Mouse (Mus musculus): ENCODE data around the gene Nup93.

Nup93 gene

GRCm38 (mm10) chr8:94270309-94270708 lies 55.9 kb downstream of the Nup93 start:
- DNase-seq (ENCODE audit: low spot score): no peak

GRCm38 (mm10) chr8:94271102-94271501 lies 56.7 kb downstream of the Nup93 start:
- DNase-seq (ENCODE audit: low spot score): no peak

DNA sequence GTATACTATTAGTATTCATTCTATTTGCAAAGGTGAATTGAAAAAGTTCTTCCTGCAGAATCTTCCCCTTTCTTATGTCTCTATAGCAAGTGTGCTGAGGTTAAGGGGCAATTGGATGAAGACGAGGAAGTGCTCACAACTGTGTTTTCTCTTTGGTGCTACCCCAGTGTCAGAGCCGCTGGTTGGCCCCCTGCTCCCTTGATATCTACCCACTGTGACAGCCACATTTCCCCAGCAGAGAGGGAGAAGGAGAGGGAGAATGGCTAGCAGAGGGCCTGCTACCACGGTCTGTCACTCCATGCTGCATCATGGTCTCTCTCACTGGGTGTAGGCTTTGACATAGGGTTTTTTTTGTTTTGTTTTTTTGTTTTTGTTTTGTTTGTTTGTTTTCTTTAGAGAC lies 58.2 kb downstream of the Nup93 start:
- no peak for DNase-seq (ENCODE audit: low spot score)

- no peak for DNase-seq (ENCODE audit: low spot score)
Observed at GRCm38 (mm10) chr8:94273289-94273850, 59.0 kb downstream of the Nup93 start.

DNA sequence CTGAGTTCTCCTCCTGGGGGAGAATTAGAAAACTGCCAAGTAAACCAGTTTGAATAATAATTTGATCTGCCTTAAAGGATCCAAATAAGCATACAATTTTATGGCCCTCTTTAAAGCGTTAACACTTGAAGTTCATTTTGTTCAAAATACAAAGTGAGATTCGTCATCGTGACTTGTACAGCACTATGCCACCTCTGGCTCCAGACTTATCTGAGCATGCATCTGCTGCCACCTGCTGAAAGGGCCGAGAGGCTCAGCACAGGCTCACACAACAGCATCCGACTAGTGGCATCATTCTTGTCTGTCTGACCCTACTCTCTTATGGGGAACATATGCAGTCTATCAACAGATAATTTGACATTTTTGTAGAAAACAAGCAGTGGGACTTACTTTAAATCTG lies 59.7 kb downstream of the Nup93 start:
- DNase-seq (ENCODE audit: low spot score): no peak

- no peak for DNase-seq (ENCODE audit: low spot score)
Observed at GRCm38 (mm10) chr8:94278295-94278694, 63.9 kb downstream of the Nup93 start.

DNA sequence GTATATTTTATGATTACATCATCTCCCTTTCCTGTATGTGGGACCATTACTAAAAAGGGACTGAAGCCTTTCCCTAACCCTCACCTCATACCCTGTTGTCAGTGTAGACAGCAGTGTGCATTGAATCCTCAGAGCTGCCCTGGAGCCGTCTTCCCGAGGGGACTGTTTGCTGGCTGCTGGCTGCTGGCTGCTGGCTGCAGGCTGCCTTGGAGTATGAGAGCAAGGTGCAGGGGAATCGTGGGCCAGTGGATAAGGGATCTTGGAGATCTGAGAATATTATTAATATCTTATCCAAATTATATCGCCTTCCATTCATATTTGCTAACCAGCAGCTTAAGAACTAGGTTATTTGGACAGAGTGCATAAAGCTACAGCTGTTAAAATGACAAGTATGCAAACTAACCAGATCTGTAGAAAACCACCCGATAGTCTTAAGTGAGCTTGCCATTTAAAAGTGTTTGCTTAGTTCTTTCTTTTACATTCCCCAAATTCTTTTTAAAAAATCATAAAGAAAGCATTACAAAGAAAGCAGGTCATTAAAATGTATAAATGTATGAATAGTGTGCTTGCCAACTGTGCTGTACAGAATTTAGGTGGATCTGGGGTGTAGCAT lies 65.7 kb downstream of the Nup93 start:
- no peak for DNase-seq (ENCODE audit: low spot score)

GRCm38 (mm10) chr8:94282453-94282985 lies 68.2 kb downstream of the Nup93 start:
- no peak for DNase-seq (ENCODE audit: low spot score)

DNA sequence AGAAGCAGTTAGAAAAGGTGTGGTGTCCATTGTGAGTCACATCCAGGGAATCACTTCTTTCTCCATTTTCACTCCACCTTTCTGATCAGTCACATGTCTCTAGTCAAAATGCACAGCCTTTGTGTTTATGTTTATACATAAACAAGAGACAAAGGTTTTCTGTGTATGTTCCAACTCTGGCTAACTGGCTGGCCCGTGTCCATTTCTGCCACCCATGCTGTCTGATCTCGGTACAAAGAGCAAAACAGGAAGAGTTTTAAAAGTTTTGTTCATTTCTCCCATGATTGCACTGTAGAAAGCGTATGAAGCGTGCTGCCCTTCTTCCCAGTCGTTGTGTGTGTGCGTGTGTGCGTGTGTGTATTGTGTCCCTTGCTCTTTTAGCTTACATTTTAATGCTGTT lies 69.8 kb downstream of the Nup93 start:
- DNase-seq (ENCODE audit: low spot score): no peak

DNA sequence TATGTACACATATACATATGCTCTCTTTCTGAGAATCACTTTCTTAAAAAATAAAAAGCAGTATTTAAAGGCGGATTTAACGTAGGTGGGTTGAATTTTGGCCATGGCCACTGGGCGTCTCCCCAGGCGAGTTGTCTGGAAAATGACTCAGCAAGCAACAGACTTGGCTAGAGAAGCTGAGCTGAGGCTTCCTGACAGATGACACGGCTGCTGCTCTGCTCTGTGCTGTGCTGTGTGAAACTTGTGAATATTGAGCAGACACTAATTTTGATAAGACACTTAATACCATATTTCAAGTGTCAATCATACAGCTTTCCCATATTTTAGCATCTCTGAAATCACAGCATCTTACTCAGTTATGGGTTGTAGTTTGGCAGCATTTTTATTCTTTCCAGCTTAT lies 76.2 kb downstream of the Nup93 start:
- DNase-seq (ENCODE audit: low spot score): no peak

DNA sequence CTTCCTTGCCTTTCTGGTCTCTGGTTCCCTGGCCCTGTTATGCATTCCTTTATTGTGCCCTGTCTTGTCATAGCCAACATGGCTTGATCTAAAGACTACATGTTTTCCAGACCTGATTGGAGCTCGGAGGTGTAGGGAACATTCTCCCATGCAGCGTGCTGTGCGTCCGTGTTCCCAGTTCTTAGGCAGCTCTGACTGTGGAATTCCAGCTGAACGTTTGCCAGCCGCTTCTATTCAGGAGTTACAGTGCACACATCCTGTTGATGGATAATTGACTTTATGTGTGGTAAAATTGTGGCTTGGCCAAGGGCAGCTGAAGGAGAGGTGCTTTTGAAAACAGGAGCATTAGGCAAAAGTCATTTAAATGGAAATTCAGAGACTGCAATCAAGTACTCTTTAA lies 77.7 kb downstream of the Nup93 start:
- no peak for DNase-seq (ENCODE audit: low spot score)

GRCm38 (mm10) chr8:94292626-94293025 lies 78.3 kb downstream of the Nup93 start:
- no peak for DNase-seq (ENCODE audit: low spot score)

DNA sequence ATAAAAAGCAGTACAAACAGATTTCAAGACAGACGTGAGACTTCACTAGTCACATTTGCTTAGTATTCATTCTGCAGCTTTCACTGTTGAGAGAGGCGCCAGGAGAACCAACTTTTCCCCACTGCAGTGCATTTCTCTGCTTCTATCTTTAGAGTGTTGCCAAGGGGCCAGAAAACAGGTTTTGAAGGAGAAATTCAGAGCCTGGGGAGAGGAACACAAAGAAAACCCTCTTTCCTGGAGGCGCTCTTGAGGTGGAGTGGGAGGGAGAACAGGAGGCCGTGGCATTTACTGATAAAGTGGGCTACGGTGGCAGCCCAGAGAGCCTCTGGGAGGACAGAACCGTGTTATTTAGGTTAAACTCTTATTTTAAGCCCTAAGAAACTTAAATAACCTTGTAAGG lies 81.3 kb downstream of the Nup93 start:
- DNase-seq (ENCODE audit: low spot score): no peak

- no peak for DNase-seq (ENCODE audit: low spot score)
Observed at GRCm38 (mm10) chr8:94296312-94296991, 82.1 kb downstream of the Nup93 start.

DNA sequence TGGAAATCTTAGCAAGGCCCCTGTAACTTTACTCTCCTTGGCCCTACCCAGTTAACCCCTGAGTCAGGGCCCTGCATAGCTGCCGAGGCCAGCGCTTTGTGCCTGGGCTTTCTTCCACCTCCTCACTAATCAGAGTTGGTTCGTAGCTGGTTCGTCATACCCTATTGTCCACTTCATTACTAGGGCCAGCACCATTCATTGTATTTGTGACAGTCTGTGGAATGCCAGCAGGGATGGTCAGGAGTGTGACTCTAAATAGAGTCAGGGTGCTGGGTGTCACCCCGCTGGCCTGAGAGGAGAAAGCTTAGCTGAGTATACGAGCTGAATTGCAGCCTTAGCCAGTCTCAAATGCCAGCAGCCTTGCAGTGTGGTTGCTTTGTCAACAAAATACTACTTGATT lies 82.7 kb downstream of the Nup93 start:
- no peak for DNase-seq (ENCODE audit: low spot score)

- no peak for DNase-seq (ENCODE audit: low spot score)
Observed at GRCm38 (mm10) chr8:94300809-94301208, 86.4 kb downstream of the Nup93 start.

DNA sequence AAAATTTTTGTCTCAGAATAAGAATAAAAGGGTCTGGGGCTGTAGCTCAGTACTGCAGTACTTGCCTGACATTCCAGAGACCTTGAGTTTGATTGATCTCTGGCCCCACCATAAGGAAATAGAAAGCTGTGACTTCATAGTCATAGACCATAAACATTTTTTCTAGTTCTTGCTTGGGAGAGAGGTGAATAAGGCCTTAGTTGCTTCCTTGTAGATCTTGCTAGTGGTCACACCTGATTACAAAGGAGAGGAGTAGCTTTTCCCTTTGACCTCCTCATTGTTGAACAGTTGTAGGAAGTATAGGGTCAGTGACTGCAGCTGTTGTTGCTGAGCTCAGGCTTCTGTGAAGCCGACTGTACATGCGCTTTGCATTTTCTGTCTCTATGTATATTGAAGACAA lies 90.0 kb downstream of the Nup93 start:
- DNase-seq (ENCODE audit: low spot score): no peak

GRCm38 (mm10) chr8:94306989-94307513 lies 92.7 kb downstream of the Nup93 start:
- no peak for DNase-seq (ENCODE audit: low spot score)

GRCm38 (mm10) chr8:94307652-94308051 lies 93.3 kb downstream of the Nup93 start:
- DNase-seq (ENCODE audit: low spot score): no peak

- DNase-seq (ENCODE audit: low spot score): no peak
Observed at GRCm38 (mm10) chr8:94314069-94314468, 99.7 kb downstream of the Nup93 start.

GRCm38 (mm10) chr8:94317249-94317648 lies 102.9 kb downstream of the Nup93 start:
- no peak for DNase-seq (ENCODE audit: low spot score)

- DNase-seq (ENCODE audit: low spot score): no peak
Observed at GRCm38 (mm10) chr8:94317691-94318090, 103.3 kb downstream of the Nup93 start.

DNA sequence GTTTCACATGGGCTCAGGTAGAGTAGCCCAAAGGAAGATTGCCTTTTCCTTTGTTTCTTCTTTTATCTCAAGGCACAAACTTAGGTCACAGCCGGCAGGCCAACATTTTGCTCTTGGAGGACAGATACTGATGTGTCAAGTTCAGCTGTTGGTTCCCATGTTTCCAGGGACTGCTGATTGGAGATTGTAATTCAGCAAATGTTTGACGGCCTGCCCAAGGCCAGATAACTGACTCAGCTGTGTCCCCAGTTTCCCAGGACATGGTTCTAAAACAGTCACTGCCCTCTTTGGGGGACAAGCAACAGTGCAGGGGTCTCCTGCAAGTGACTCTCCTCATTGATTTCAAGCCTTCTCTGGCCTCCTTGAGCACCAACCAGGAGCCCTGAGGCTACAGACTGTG lies 105.7 kb downstream of the Nup93 start:
- no peak for DNase-seq (ENCODE audit: low spot score)
